Mouse (Mus musculus): ENCODE measurements at regions not wholly inside any gene's neighbourhood (a gene's known extent, or its start where the extent isn't known, plus 50 kb on each side); places are given as distances from the start of the nearest gene placed in this dataset.
"Not testable (repeated sequence)": the region's sequence is repeated elsewhere in the genome, so short reads cannot be mapped to it uniquely, and the experiment has no call there.

DNA sequence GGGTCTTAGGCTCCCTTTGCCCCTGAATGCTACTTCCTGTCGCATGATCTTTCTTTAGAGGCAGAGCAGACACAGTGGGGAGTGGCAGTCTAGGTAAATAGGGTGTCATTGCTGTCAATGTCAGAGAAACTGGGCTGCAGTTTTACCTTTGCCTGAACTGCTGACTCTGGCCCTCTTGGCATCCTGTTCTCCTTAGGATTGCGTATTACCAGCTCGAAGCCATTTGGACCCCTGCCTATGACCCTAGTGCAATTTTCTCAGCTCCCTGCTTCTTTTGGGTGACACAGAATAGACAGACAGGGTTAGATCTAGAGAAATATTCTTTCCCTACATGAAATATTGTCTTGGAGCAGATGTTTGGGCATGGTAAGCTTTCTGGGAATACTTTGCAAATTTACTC lies 467.3 kb upstream of the Slc35b3 start:
- H3K36me3 ChIP-seq (ENCODE audit: control insufficient read depth, insufficient read depth, low read length, poor library complexity, severe bottlenecking) = no peaks in the 10 kb centered on the region
- H3K4me3 ChIP-seq (ENCODE audit: low read depth, low read length) = no peak overlapping the region
- no peaks in the 10 kb centered on the region for H3K9me3 ChIP-seq (replicated peaks; ENCODE audit: control insufficient read depth, insufficient read depth, low read length, poor library complexity, severe bottlenecking)
- no peaks in the 10 kb centered on the region for H3K4me1 ChIP-seq (ENCODE audit: control insufficient read depth, insufficient read depth, low read length)
- H3K9ac ChIP-seq (ENCODE audit: low read depth, poor library complexity, severe bottlenecking) = no peak overlapping the region
- H3K27me3 ChIP-seq (ENCODE audit: control insufficient read depth, insufficient read depth, low read length, poor library complexity, severe bottlenecking) = no peaks in the 10 kb centered on the region
- TF ChIP-seq POLR2A (IDR thresholded peaks at IDR 0.05; ENCODE audit: insufficient read depth, low read length) = no peak
- no peak for TF ChIP-seq CTCF (IDR thresholded peaks at IDR 0.05; ENCODE audit: low read depth, low read length)
- TF ChIP-seq EP300 (IDR thresholded peaks at IDR 0.05; ENCODE audit: insufficient read depth, low read depth, low read length) = no peak
- H3K27ac ChIP-seq (ENCODE audit: insufficient read depth, low read length) = no peak overlapping the region

DNA sequence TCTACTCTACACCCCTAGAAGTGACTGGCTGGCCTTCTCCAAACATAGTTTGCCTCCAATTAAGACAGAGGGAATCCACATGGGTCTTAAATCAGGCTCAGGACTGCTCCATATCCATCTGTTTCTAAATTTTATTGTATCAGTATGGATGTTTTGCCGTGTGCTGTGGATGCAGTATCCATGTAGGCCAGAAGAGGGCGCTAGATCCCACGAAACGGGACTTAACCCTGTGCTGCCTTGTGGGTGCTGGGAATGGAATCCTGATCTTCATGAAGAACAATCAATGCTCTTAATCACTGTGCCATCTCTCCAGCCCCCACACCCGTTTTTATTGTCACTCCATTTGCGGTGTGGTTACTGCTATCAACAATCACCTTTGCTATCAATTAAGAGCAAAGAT lies 465.3 kb upstream of the Slc35b3 start:
- Histone ChIP-seq H3K36me3 (ENCODE audit: control insufficient read depth, insufficient read depth, low read length, poor library complexity, severe bottlenecking) (no peaks in the 10 kb centered on the region), H3K9ac (ENCODE audit: low read depth, poor library complexity, severe bottlenecking) (no peak overlapping the region), H3K27me3 (ENCODE audit: control insufficient read depth, insufficient read depth, low read length, poor library complexity, severe bottlenecking) (no peaks in the 10 kb centered on the region), H3K4me3 (ENCODE audit: low read depth, low read length) (no peak overlapping the region), H3K4me1 (ENCODE audit: control insufficient read depth, insufficient read depth, low read length) (no peaks in the 10 kb centered on the region), H3K27ac (ENCODE audit: insufficient read depth, low read length) (no peak overlapping the region), H3K9me3 (replicated peaks; ENCODE audit: control insufficient read depth, insufficient read depth, low read length, poor library complexity, severe bottlenecking) (no peaks in the 10 kb centered on the region)
- TF ChIP-seq POLR2A (IDR thresholded peaks at IDR 0.05; ENCODE audit: insufficient read depth, low read length) (no peak), CTCF (IDR thresholded peaks at IDR 0.05; ENCODE audit: low read depth, low read length) (peak; percentile 74)

DNA sequence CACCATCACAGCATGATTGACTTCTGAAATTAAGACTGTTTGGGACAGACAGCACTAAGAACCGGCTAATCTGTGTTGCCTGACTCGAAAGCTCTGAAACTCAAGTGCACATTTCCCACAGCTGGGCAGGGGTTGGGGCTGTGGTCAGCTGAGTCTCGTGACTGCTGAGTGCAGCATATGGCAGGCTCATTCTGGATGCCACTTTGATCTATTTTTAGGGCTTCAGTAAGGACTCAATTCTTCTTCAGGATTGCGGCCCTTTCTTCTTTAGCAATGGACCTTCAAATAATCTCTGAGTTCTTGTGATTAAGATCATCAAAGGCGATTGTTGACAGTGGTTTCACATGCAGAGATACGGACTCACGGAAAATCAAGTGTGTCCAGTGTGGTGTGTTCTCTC lies 457.5 kb upstream of the Slc35b3 start:
- Histone ChIP-seq H3K4me3 (ENCODE audit: low read depth, low read length) (no peak overlapping the region), H3K4me1 (ENCODE audit: control insufficient read depth, insufficient read depth, low read length) (no peaks in the 10 kb centered on the region), H3K9ac (ENCODE audit: low read depth, poor library complexity, severe bottlenecking) (no peak overlapping the region), H3K27me3 (ENCODE audit: control insufficient read depth, insufficient read depth, low read length, poor library complexity, severe bottlenecking) (no peaks in the 10 kb centered on the region), H3K36me3 (ENCODE audit: control insufficient read depth, insufficient read depth, low read length, poor library complexity, severe bottlenecking) (no peaks in the 10 kb centered on the region), H3K9me3 (replicated peaks; ENCODE audit: control insufficient read depth, insufficient read depth, low read length, poor library complexity, severe bottlenecking) (no peaks in the 10 kb centered on the region), H3K27ac (ENCODE audit: insufficient read depth, low read length) (no peak overlapping the region)
- no peak for TF ChIP-seq POLR2A (IDR thresholded peaks at IDR 0.05; ENCODE audit: insufficient read depth, low read length)

DNA sequence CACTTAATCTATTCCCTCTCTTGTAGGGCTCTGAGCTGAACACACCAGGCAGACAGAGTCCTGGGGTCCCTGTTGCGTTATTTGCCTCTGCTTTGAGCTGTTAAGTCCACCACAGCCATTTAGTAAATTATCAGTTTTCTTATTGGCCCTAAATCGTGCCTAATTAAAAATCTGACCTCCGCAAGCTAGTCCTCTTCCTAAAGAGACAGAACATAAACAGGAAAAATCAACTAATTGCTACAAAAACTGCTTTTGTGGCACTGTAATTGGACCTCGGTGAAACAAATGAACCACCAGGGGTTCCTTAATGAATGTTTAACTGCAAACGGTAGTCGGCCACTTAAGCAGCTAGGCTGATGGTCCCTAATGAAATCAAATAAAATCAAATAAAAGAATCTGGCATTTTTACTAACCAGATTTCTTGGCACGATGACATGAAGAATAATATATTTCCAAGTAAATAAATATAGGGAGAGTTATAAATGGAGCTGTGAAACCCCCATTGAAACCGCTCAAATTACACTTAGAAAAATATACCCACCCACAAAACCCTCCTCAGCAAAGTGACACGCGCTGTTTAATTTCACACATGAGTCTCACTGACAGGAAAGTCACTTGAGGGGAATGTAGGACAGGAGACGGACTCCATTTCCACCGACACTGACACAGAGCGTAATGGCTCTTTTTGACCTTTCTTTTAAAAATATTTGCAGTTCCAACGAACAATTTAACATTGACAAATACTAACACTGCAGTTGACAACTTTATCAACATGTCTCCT lies 451.0 kb upstream of the Slc35b3 start:
- no peaks in the 10 kb centered on the region for H3K27me3 ChIP-seq (ENCODE audit: control insufficient read depth, insufficient read depth, low read length, poor library complexity, severe bottlenecking)
- H3K4me3 ChIP-seq (ENCODE audit: low read depth, low read length) = no peak overlapping the region
- H3K36me3 ChIP-seq (ENCODE audit: control insufficient read depth, insufficient read depth, low read length, poor library complexity, severe bottlenecking) = no peaks in the 10 kb centered on the region
- no peak overlapping the region for H3K27ac ChIP-seq (ENCODE audit: insufficient read depth, low read length)
- H3K4me1 ChIP-seq (ENCODE audit: control insufficient read depth, insufficient read depth, low read length) = no peaks in the 10 kb centered on the region
- H3K9me3 ChIP-seq (replicated peaks; ENCODE audit: control insufficient read depth, insufficient read depth, low read length, poor library complexity, severe bottlenecking) = no peaks in the 10 kb centered on the region
- H3K9ac ChIP-seq (ENCODE audit: low read depth, poor library complexity, severe bottlenecking) = no peak overlapping the region
- TF ChIP-seq EP300 (IDR thresholded peaks at IDR 0.05; ENCODE audit: insufficient read depth, low read depth, low read length) (no peak), POLR2A (IDR thresholded peaks at IDR 0.05; ENCODE audit: insufficient read depth, low read length) (no peak), CTCF (IDR thresholded peaks at IDR 0.05; ENCODE audit: low read depth, low read length) (no peak)

DNA sequence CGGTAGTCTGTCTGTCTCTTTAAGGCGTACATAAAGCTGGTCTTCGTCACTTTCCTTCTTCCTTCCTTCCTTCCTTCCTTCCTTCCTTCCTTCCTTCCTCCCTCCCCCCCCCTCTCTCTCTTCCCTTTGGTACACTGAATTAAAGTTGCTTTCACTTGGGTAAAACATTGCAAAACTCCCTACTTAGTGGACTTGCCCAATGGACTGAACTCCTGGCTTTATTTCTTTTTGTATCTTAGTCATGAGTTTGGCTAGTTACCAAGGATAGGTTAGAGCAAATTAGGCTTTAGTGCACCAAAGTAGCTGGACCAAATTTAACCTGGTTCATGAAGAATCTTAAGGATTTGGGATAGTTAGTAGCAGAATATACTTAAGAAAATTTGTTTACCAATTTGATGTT lies 431.9 kb upstream of the Slc35b3 start:
- no peaks in the 10 kb centered on the region for H3K27me3 ChIP-seq (ENCODE audit: control insufficient read depth, insufficient read depth, low read length, poor library complexity, severe bottlenecking)
- no peak overlapping the region for H3K4me3 ChIP-seq (ENCODE audit: low read depth, low read length)
- no peak overlapping the region for H3K27ac ChIP-seq (ENCODE audit: insufficient read depth, low read length)
- H3K4me1 ChIP-seq (ENCODE audit: control insufficient read depth, insufficient read depth, low read length) = no peaks in the 10 kb centered on the region
- no peak for TF ChIP-seq CTCF (IDR thresholded peaks at IDR 0.05; ENCODE audit: low read depth, low read length)
- no peak for TF ChIP-seq EP300 (IDR thresholded peaks at IDR 0.05; ENCODE audit: insufficient read depth, low read depth, low read length)
- no peak for TF ChIP-seq POLR2A (IDR thresholded peaks at IDR 0.05; ENCODE audit: insufficient read depth, low read length)
- H3K9ac ChIP-seq (ENCODE audit: low read depth, poor library complexity, severe bottlenecking) = no peak overlapping the region
- H3K36me3 ChIP-seq (ENCODE audit: control insufficient read depth, insufficient read depth, low read length, poor library complexity, severe bottlenecking) = no peaks in the 10 kb centered on the region
- no peaks in the 10 kb centered on the region for H3K9me3 ChIP-seq (replicated peaks; ENCODE audit: control insufficient read depth, insufficient read depth, low read length, poor library complexity, severe bottlenecking)

DNA sequence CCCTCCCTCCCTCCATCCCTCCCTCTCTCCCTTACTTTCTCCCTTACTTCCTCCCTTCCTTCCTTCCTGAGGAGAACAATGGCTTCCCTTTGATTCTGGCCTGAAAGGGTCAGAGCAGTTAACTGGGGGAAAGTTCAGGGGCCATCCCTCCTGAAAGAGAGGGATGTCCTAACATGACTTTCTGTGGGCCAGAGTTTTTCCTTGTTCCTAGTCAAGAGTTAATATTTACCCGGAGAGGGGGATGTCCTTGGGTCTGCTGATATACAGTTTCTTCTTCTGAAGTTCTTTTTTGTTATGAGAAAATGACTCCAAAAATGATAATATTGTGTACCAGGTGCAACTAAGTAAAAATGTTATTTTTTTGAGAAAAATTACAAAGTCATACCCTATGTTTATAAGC lies 431.5 kb upstream of the Slc35b3 start:
- not testable (repeated sequence) for H3K4me3 ChIP-seq (ENCODE audit: low read depth, low read length); H3K9ac ChIP-seq (ENCODE audit: low read depth, poor library complexity, severe bottlenecking); H3K27ac ChIP-seq (ENCODE audit: insufficient read depth, low read length); H3K9me3 ChIP-seq (replicated peaks; ENCODE audit: control insufficient read depth, insufficient read depth, low read length, poor library complexity, severe bottlenecking); H3K4me1 ChIP-seq (ENCODE audit: control insufficient read depth, insufficient read depth, low read length); H3K36me3 ChIP-seq (ENCODE audit: control insufficient read depth, insufficient read depth, low read length, poor library complexity, severe bottlenecking); H3K27me3 ChIP-seq (ENCODE audit: control insufficient read depth, insufficient read depth, low read length, poor library complexity, severe bottlenecking)
